Mouse (Mus musculus) T-helper 17 cell (primary cell): ENCODE results near the gene Yif1a.
"Not testable (repeated sequence)": the region's sequence is repeated elsewhere in the genome, so short reads cannot be mapped to it uniquely, and the experiment has no call there.

ENCODE experiments used
- in situ Hi-C, 2 experiments: fragments of 300-600 bp; cut with MboI, MseI; formaldehyde crosslinking; loops; 1 replicate in 1 of 2; 2 replicates in 1 of 2; pipeline ENCODE4 v1.15.1; 2025; ENCODE audit warnings: high pct_unique_total_duplicates in 2 of 2

Yif1a gene

GRCm38 (mm10) chr19:5085145-5085863, 3.0 kb upstream of the Yif1a start, which contains the start of gene Tmem151a:
TSS of gene Tmem151a (minus strand) at chr19:5085531.
- in situ Hi-C loops, result no loop called here

GRCm38 (mm10) chr19:5086533-5086932, 1.8 kb upstream of the Yif1a start:
- in situ Hi-C loops, result not testable (repeated sequence)

GRCm38 (mm10) chr19:5089324-5089723, 986 bp downstream of the Yif1a start:
- in situ Hi-C loops, result no loop called here

- in situ Hi-C loops, result loop anchor here (5.0 to 10.0 kb wide), 2 partner anchors 50 to 53 kb away; no protein-coding TSS in a partner anchor
These were observed 3.7 kb downstream of the Yif1a start for GRCm38 (mm10) chr19:5092083-5092482.

- in situ Hi-C loops, result loop anchor here (5.0 to 10.0 kb wide), 2 partner anchors 49 to 51 kb away; no protein-coding TSS in a partner anchor
These were observed 5.3 kb downstream of the Yif1a start for GRCm38 (mm10) chr19:5093481-5094242.

- in situ Hi-C loops, result loop anchor here (5.0 to 10.0 kb wide), 2 partner anchors 48 to 51 kb away; no protein-coding TSS in a partner anchor
These were observed 5.9 kb downstream of the Yif1a start for GRCm38 (mm10) chr19:5094243-5094632.

GRCm38 (mm10) chr19:5094746-5095417, 6.5 kb downstream of the Yif1a start:
- in situ Hi-C loops, result loop anchor here (5.0 to 10.0 kb wide), 2 partner anchors 47 to 50 kb away; no protein-coding TSS in a partner anchor

GRCm38 (mm10) chr19:5095887-5096474, 7.6 kb downstream of the Yif1a start:
- in situ Hi-C loops, result loop anchor here in 1 of 2 experiments (10.0 kb wide), 1 partner anchor 49 kb away; no protein-coding TSS in a partner anchor

GRCm38 (mm10) chr19:5097521-5098362, 9.4 kb downstream of the Yif1a start:
- in situ Hi-C loops, result loop anchor here in 1 of 2 experiments (10.0 kb wide), 1 partner anchor 47 kb away; no protein-coding TSS in a partner anchor

- in situ Hi-C loops, result loop anchor here in 1 of 2 experiments (10.0 kb wide), 1 partner anchor 46 kb away; no protein-coding TSS in a partner anchor
These were observed 10.2 kb downstream of the Yif1a start, which contains the start of gene Cnih2 for GRCm38 (mm10) chr19:5098363-5099143. TSS of gene Cnih2 (minus strand) at chr19:5098521.

GRCm38 (mm10) chr19:5106074-5106473, 17.7 kb downstream of the Yif1a start:
- in situ Hi-C loops, result no loop called here

- in situ Hi-C loops, result no loop called here
These were observed 18.4 kb downstream of the Yif1a start, which contains the start of gene Rab1b for GRCm38 (mm10) chr19:5106731-5107191. TSS of gene Rab1b (minus strand) at chr19:5107072.

- in situ Hi-C loops, result no loop called here
These were observed 19.4 kb downstream of the Yif1a start for GRCm38 (mm10) chr19:5107556-5108270.

GRCm38 (mm10) chr19:5108271-5108575, 19.9 kb downstream of the Yif1a start:
- in situ Hi-C loops, result no loop called here

GRCm38 (mm10) chr19:5108702-5109101, 20.4 kb downstream of the Yif1a start:
- in situ Hi-C loops, result no loop called here

- in situ Hi-C loops, result loop anchor here in 1 of 2 experiments (10.0 kb wide), 1 partner anchor 1795 kb away; the partner anchor contains the start of gene Trmt112
These were observed 21.5 kb downstream of the Yif1a start for GRCm38 (mm10) chr19:5109659-5110453.

GRCm38 (mm10) chr19:5113783-5114182, 25.4 kb downstream of the Yif1a start:
- in situ Hi-C loops, result loop anchor here in 1 of 2 experiments (10.0 kb wide), 1 partner anchor 1791 kb away; the partner anchor contains the start of gene Trmt112
